Mouse (Mus musculus): ENCODE data around the gene Slc28a3.

GRCm38 (mm10) chr13:58523011-58523760 is 87.5 kb downstream of the Slc28a3 start:
- TF ChIP-seq CTCF (IDR thresholded peaks at IDR 0.05; ENCODE audit: low read depth): no peak
- TF ChIP-seq EP300 (IDR thresholded peaks at IDR 0.05; ENCODE audit: low read depth): no peak
